Mouse (Mus musculus) intestine, embryonic 14.5 days (tissue): ENCODE results near the gene Terf2. TPM values are rescaled to one million over a fixed set of nuclear protein-coding genes. Genes with fewer than 3 reads are reported as not detected.
A peak's percentile ranks its signal among the peaks of the same experiment; 100 is the strongest.
"Not testable (repeated sequence)": the region's sequence is repeated elsewhere in the genome, so short reads cannot be mapped to it uniquely, and the experiment has no call there.

Source experiments
- ATAC-seq: fragments of 200-750 bp; cut with Nextera tagmentation; replicated peaks from 2 replicates; pipeline ENCODE4 v1.8.0; 2017; ENCODE audit warnings: low read depth, moderate number of reproducible peaks, moderate TSS enrichment, moderate library complexity; ENCODE audit not compliant: low FRiP score, low TSS enrichment
- DNase-seq: peaks from one replicate; pipeline ENCODE4 v3.0.0-alpha.2; 2018; ENCODE audit warnings: low spot score
- H3K27ac ChIP-seq: fragments of 300-500 bp; sonication (generic); 2 replicates; pipeline ENCODE4 v1.5.1; 2014; ENCODE audit warnings: low read depth, mild to moderate bottlenecking, control low read depth
- H3K27me3 ChIP-seq: fragments of 300-500 bp; sonication (generic); replicated peaks from 2 replicates; pipeline ENCODE4 v1.6.1; 2014; ENCODE audit warnings: low read length, control low read depth; ENCODE audit not compliant: control insufficient read depth, insufficient read depth
- H3K36me3 ChIP-seq: fragments of 300-500 bp; sonication (generic); 2 replicates; pipeline ENCODE4 v1.6.1; 2014; ENCODE audit warnings: low read length, control low read depth; ENCODE audit not compliant: control insufficient read depth, insufficient read depth
- H3K4me1 ChIP-seq: fragments of 300-500 bp; sonication (generic); replicated peaks from 2 replicates; pipeline ENCODE4 v1.6.1; 2014; ENCODE audit warnings: low read length, control low read depth, mixed read lengths; ENCODE audit not compliant: control insufficient read depth, insufficient read depth
- H3K4me2 ChIP-seq: fragments of 300-500 bp; sonication (generic); 2 replicates; pipeline ENCODE4 v1.6.1; 2014; ENCODE audit warnings: low read length
- H3K4me3 ChIP-seq: fragments of 300-500 bp; sonication (generic); 2 replicates; pipeline ENCODE4 v1.5.1; 2014; ENCODE audit warnings: low read depth, low read length, control low read depth, mixed read lengths
- H3K9ac ChIP-seq: fragments of 300-500 bp; sonication (generic); 2 replicates; pipeline ENCODE4 v1.6.1; 2014; ENCODE audit warnings: mild to moderate bottlenecking, low read length
- H3K9me3 ChIP-seq: fragments of 300-500 bp; sonication (generic); 2 replicates; pipeline ENCODE4 v1.6.1; 2016; ENCODE audit warnings: low read length, control low read depth; ENCODE audit not compliant: control insufficient read depth
- WGBS: fragments of 180-500 bp; shearing (Covaris S2); extraction: QIAGEN DNeasy Blood & Tissue Kit; methylation state at CpG from one replicate; pipeline ENCODE4 v1.1.7; 2014; 5-methylcytosine and 5-hydroxymethylcytosine counted together
- polyA plus RNA-seq: library from polyadenylated mRNA; unstranded; fragments of >200 nt; fragmentation: Nextera tagmentation; extraction: Ambion mirVana; gene quantifications from 2 replicates; pipeline ENCODE4 v1.2.1, GENCODE M21; 2014

Gene Terf2
- polyA plus RNA-seq, 1 experiment from 2014 or later: 14.9 TPM

DNA sequence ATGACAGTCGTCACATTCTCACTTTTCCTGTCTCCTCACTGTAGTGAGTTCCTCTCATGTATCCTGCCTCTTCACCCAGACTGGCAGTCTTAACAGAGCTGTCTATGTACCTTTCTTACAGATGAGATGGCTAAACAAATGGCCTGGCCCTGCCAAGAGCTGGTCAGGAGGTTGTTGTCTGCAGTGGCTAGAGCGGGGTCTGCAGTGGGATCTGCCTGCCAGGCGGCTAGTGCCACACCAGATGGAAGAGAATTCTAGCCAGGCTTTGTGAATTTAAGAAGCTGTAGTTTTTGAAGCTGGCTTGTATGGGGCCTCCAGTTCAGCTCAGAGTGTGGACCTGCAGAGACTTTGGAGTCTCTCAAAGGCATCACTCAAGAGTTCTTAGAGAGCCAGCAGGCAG lies 60.7 kb downstream of the Terf2 start:
- Histone ChIP-seq H3K36me3 (peaks cover 33% of the 10 kb centered on the region), H3K9ac (no peak overlapping the region), H3K9me3 (no peaks in the 10 kb centered on the region), H3K27ac (no peak overlapping the region), H3K4me3 (no peak overlapping the region), H3K4me2 (no peak overlapping the region), H3K4me1 (peaks cover 10% of the 10 kb centered on the region), H3K27me3 (no peaks in the 10 kb centered on the region)
- DNase-seq (no peak), ATAC-seq (no peak)
- 93% methylated on average over 3 of the region's 3 CpGs for WGBS

GRCm38 (mm10) chr8:107033609-107034008 lies 62.7 kb downstream of the Terf2 start:
- ATAC-seq, H3K27ac ChIP-seq, DNase-seq, H3K9ac ChIP-seq, H3K4me2 ChIP-seq, H3K27me3 ChIP-seq, H3K9me3 ChIP-seq, H3K4me3 ChIP-seq: not testable (repeated sequence)
- Histone ChIP-seq H3K4me1 (peaks cover 10% of the 10 kb centered on the region), H3K36me3 (peaks cover 13% of the 10 kb centered on the region)
- 92% methylated on average over 2 of the region's 2 CpGs for WGBS

DNA sequence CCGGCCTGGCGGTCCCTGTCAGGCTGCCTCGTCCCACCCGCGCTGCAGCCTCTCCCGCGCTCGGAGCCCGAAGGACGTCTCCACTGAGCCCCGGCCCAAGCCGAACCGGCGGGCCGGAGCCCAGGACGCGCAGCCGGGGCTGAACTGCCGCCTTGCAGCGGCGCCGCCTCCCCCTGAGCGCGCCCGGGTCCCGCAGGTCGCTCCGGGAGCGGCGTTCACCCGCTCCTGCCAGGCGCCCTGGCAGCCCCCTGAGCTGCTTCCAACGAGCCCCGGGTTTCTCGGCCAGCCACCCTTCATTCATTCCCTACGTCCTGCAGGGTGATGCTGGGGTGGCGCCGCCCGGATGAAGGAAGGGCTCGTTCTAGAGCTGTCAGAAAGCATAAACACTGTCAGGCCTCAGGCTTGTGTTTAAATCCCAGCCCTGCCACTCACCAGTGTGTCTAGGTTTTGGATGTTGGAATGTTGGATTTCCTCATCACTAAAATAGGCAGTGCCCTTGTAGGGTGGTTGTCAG lies 64.7 kb downstream of the Terf2 start:
- DNase-seq (no peak), ATAC-seq (no peak)
- H3K9ac ChIP-seq: peak overlapping the region; percentile 91
- H3K27me3 ChIP-seq: no peaks in the 10 kb centered on the region
- H3K36me3 ChIP-seq: peaks cover 3% of the 10 kb centered on the region
- peak overlapping the region; percentile 59 for H3K27ac ChIP-seq
- H3K9me3 ChIP-seq: no peaks in the 10 kb centered on the region
- peak overlapping the region; percentile 96 for H3K4me3 ChIP-seq
- H3K4me2 ChIP-seq: peak overlapping the region; percentile 57
- H3K4me1 ChIP-seq: peaks cover 10% of the 10 kb centered on the region
- under 1% methylated on average over 40 of the region's 40 CpGs for WGBS

- peak within 1 kb of the TSS; percentile 59 for H3K27ac ChIP-seq
- peak within 1 kb of the TSS; percentile 96 for H3K4me3 ChIP-seq
- H3K36me3 ChIP-seq: no peaks in the 10 kb centered on the region; the same call in 1 of the 2 replicates
- H3K27me3 ChIP-seq: no peaks in the 10 kb centered on the region
- ATAC-seq (peak; percentile 96), DNase-seq (peak; percentile 99)
- peak within 1 kb of the TSS; percentile 57 for H3K4me2 ChIP-seq
- H3K4me1 ChIP-seq: peaks cover 10% of the 10 kb centered on the region
- H3K9ac ChIP-seq: peak within 1 kb of the TSS; percentile 91
- WGBS: 4% methylated on average over 63 of the region's 66 CpGs
- no peaks in the 10 kb centered on the region for H3K9me3 ChIP-seq
Observed at GRCm38 (mm10) chr8:107030650-107031576, 65.4 kb downstream of the Terf2 start, which contains the start of gene Vps4a. Gene Vps4a (plus strand): TSS chr8:107031222.

DNA sequence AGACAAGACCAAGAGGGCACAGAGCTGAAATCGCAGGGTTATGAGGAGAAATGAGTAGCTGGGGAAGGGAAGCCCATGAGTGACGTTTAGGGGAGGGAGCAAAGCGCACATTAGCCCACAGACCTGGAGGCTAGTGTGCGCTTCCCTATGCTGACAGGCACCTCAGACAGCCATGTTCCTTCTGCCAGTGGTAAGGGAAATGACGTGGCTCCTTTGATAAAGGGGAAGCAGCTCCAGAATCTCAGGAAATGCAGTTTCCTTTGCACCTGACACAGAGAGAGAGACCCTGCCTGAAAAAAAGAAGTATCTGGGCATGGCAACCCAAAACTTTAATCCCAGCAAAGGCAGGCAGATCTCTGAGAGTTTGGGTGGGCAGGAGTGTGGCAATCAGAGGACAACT lies 66.3 kb downstream of the Terf2 start:
- DNase-seq (no peak), ATAC-seq (no peak)
- H3K27ac ChIP-seq: no peak overlapping the region

GRCm38 (mm10) chr8:107029310-107029709 lies 67.0 kb downstream of the Terf2 start:
- Histone ChIP-seq H3K27ac (no peak overlapping the region), H3K27me3 (no peaks in the 10 kb centered on the region), H3K4me2 (no peak overlapping the region), H3K4me3 (no peak overlapping the region), H3K9me3 (no peaks in the 10 kb centered on the region), H3K9ac (no peak overlapping the region), H3K4me1 (peaks cover 10% of the 10 kb centered on the region), H3K36me3 (no peaks in the 10 kb centered on the region; the same call in 1 of the 2 replicates)
- WGBS: 80% methylated on average over 3 of the region's 3 CpGs
- DNase-seq: no peak
- ATAC-seq: no peak

More for the DNA sequence above, 66.3 kb downstream of the Terf2 start:
- WGBS: 67% methylated on average over 5 of the region's 5 CpGs
- no peaks in the 10 kb centered on the region for H3K27me3 ChIP-seq
- H3K4me2 ChIP-seq: no peak overlapping the region
- H3K9ac ChIP-seq: no peak overlapping the region
- no peaks in the 10 kb centered on the region; the same call in 1 of the 2 replicates for H3K36me3 ChIP-seq
- peaks cover 10% of the 10 kb centered on the region for H3K4me1 ChIP-seq
- no peak overlapping the region for H3K4me3 ChIP-seq
- no peaks in the 10 kb centered on the region for H3K9me3 ChIP-seq

GRCm38 (mm10) chr8:107023479-107023878 lies 72.9 kb downstream of the Terf2 start:
- DNase-seq (no peak), ATAC-seq (no peak)
- H3K4me2 ChIP-seq: no peak overlapping the region
- 94% methylated on average over 8 of the region's 8 CpGs for WGBS
- H3K36me3 ChIP-seq: 0 out of 2 replicates have a peak, but pooled peaks cover 2% of the 10 kb centered on the region
- H3K9ac ChIP-seq: no peak overlapping the region
- H3K4me3 ChIP-seq: no peak overlapping the region
- H3K27me3 ChIP-seq: no peaks in the 10 kb centered on the region
- no peak overlapping the region for H3K27ac ChIP-seq
- H3K4me1 ChIP-seq: no peaks in the 10 kb centered on the region
- H3K9me3 ChIP-seq: no peaks in the 10 kb centered on the region
